Mouse (Mus musculus): ENCODE measurements around the gene Smg9.

Smg9 gene

DNA sequence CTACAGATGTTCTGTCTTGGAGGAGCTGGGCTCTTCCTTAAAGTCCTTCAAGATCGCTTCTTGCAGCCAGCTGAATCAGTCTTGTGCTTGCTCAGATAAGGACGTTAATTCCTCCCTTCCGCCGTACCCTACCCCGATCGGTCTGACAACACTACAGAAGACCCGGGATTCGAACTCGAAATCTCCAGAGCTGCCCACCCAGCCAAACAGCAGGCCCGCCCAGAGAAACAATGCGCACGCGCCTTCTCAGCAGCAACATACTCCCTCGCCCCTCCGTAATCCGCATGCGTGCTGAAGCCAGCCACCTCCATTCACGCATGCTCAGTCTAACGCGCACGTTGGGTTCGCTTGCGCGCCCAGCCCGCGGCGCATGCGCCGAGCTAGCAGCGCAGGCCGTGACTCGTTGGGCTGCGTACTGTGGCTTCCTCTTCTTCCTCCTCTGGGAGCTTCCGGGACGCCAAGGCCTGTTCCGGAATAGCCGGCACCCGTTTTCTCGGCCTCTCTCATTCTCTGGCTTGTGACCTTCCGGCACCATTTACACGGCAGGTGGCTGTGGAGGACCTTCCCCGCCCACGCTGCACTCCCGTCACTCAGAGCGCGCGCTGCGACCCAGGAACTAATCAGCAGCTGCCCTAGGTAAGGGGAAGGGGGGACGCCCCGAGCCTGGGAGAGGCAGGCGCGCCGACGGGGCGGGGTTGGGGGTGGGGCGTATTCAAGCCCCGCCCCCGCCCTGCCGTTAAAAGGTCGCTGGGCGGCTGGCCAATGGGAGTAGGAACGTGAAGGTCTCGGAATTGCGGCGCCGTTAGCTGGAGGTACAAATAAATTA is at the start of gene Smg9:
Gene Smg9 (plus strand): TSS at position 364 of the 826 bp plus-strand sequence.
- peak; percentile 99 for DNase-seq (ENCODE audit: low read depth)

- no peak for DNase-seq (ENCODE audit: low read depth)
These were observed 43.8 kb upstream of the Smg9 start for GRCm38 (mm10) chr7:24355646-24356045.

- DNase-seq (ENCODE audit: low read depth) = no peak
These were observed 43.3 kb upstream of the Smg9 start for GRCm38 (mm10) chr7:24356081-24356480.

GRCm38 (mm10) chr7:24357899-24358298 is 41.5 kb upstream of the Smg9 start:
- no peak for DNase-seq (ENCODE audit: low read depth)

DNA sequence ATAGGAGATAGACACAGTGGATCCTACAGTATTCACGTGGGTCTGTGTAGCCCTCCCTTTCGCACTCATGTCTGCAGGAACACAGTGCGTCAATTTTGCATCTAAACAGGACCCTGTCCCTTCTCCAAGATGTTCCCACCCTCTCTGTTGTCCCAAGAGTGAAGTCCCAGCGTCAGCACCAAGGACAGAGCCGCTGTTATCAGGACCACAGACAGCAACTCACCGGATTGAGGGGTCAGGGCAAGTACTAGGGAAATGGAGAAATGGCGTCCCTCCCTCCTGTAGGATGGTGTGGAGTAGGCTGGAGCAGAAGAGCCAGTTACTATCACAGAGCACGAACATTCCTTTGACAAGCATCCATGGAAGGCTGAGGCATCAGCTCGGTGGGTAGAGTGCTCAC is 40.1 kb upstream of the Smg9 start:
- peak; percentile 67 for DNase-seq (ENCODE audit: low read depth)

DNA sequence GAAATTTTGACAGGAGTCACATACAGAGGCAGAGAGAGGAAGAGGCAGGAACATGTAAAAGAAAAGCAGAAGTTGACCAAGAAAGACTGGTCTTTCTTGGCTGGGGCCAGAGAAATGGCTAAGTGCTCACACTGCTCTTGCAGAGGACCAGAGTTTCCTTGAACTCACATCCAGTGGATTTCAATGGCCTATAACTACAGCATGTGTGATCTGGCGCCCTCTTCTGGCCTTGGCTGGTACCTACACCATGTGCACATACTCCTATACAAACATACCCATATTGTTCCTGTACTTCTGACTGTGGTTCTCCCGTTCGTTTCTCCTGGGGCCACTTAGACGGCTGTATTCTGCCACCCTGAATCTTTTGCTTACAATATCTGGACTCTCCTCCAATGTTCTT is 38.4 kb upstream of the Smg9 start:
- DNase-seq (ENCODE audit: low read depth) = no peak

DNA sequence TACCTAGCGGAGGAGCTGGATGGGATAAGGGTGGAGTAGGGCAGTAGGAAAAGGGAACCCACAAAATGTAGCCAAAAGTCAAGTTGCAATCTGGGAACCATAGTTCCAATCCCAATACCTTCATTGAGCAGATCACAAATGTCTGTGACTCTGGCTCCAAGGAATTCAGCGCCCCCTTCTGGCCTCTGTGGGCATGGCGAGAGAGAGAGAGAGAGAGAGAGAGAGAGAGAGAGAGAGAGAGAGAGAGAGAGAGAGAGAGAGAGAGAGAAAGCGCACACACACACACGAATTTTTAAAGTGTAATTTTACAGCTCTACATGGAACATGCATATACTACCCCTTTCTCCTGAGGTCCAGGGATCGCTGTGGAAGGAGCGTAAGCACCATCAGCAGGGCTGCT is 36.2 kb upstream of the Smg9 start:
- DNase-seq (ENCODE audit: low read depth) = no peak

GRCm38 (mm10) chr7:24364827-24365226 is 34.6 kb upstream of the Smg9 start:
- peak; percentile 90 for DNase-seq (ENCODE audit: low read depth)

DNA sequence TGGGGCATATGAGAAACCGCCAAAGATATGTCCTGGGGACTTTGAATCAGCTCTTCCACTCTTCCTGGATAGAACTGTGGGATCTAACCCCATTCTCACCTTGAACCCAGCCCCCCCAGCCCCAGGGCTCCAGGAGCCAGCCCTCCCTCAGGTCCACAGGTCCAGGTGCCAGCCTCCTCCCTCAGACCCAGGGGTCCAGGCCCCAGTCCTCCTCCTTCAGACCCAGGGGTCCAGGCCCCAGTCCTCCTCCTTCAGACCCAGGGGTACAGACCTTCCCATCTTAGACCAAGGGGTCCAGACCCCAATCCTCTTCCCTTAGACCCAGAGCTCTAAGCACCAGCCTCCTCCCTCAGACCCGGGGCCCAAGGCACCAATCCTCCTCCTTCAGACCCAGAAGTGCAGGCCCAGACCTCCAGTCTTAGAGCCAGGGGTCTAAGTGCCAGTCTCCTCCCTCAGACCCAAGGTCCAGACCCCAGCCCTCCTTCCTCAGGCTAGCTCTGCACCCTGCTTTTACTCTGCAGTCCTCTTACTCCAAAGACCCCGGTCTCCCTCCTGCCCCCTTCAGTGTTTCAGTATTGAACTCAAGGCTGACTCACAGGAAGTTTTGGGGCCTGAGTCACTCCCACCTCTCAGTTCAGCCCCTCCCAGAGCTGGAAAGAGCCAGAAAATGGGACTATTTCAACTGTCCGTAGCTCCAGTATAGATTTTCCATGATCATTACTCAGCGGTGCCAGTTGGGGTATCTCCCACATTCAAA is 34.0 kb upstream of the Smg9 start:
- DNase-seq (ENCODE audit: low read depth) = no peak

- DNase-seq (ENCODE audit: low read depth) = no peak
These were observed 32.4 kb upstream of the Smg9 start for GRCm38 (mm10) chr7:24366716-24367632.

GRCm38 (mm10) chr7:24368226-24368625 is 31.2 kb upstream of the Smg9 start:
- DNase-seq (ENCODE audit: low read depth) = no peak

DNA sequence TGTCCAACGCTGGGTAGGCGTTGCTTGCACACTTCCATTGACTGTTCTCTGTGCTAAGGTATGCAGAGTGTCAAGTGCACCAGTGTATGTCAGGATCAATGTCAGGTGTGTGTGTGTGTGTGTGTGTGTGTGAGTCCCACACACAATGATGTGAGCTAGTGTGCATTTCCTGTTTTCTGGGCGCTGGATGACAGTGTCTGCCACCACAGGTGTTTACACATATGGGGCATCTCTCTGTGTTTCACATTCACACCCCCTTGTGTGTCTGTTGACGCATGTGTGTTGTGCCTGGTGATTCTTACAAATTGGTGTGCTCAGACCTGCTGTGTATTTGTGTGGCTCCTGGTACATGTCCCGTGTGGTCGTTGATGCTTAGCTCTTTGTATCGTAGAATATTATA is 30.5 kb upstream of the Smg9 start:
- no peak for DNase-seq (ENCODE audit: low read depth)

DNA sequence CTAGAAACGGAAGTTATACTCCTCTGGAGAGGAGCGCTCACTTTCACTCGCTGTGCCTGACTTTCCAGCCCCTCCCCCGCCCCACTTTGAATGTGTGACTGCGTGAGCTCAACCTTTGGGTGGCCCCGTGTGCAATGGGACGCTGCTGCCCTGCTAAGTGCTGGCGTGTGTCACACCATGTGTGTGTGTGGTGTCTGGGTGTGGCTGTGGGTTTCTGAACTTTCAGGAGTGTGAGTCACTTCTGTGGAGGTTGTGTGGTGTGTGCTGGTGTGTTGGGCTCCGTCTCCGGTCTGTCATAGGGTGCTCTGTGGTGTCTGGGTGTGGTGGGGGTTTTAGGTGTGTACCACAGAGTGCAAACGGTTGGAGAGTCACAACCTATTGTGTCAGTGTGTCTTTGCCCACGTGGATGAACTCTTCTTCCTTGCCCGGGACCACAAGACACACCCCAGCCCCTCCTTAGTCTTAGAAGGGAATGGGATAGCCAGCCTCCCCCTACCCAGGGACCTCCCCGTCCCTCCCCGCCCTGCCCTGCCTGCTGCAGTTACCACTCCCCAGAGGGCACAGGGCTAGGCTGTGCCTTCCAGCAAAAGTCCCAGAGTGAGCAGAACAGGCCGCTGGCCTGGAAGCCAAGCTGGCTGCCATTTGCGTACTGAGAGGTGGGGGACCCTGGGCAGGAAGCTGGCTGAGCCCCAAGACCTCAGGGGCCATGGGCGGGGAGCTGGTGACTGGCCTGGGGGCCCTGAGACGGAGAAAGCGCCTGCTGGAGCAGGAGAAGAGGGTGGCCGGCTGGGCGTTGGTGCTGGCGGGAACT is 29.5 kb upstream of the Smg9 start, which contains the start of gene Kcnn4:
Gene Kcnn4 (plus strand): TSS at position 533 of the 811 bp plus-strand sequence.
- peak; percentile 71 for DNase-seq (ENCODE audit: low read depth)

DNA sequence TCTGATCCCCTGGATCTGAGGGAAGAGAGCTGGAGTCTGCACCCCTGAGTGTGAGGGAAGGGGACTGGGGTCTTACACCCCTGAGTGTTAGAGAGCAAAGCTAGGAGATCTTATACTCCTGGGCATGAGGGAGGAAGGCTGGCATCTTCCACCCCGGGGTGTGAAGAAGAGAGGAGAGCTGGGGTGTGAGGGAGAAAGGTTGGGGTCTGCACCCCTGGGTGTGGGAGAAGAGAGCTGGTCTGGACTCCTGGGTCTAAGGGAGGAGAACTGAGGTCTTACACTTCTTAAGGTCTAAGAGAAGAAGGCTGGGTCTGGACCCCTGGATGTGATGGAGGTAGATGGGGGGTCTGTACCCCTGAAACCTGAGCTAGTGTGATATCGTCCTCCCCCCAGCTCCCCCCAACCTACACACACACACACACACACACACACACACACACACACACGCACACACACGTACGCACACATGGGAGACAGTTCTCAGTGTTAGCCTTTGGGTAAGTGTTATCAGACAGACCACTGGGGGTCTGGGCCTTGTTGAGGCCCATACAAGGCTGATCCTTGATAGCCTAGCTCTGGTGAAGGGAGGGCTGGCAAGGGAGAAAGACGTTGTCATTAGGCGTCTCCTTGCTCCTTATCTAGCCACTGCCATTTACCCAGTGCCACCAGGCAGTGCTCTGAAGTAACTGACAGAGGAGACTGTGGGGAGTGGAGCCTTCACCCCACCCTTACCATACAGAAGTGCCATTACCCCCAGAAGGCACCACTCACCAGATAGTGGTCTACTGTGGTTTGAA is 28.2 kb upstream of the Smg9 start:
- no peak for DNase-seq (ENCODE audit: low read depth)

- no peak for DNase-seq (ENCODE audit: low read depth)
These were observed 27.6 kb upstream of the Smg9 start for GRCm38 (mm10) chr7:24371809-24372145.

- no peak for DNase-seq (ENCODE audit: low read depth)
These were observed 27.1 kb upstream of the Smg9 start for GRCm38 (mm10) chr7:24372300-24372699.

- DNase-seq (ENCODE audit: low read depth) = no peak
These were observed 26.6 kb upstream of the Smg9 start for GRCm38 (mm10) chr7:24372786-24373185.

DNA sequence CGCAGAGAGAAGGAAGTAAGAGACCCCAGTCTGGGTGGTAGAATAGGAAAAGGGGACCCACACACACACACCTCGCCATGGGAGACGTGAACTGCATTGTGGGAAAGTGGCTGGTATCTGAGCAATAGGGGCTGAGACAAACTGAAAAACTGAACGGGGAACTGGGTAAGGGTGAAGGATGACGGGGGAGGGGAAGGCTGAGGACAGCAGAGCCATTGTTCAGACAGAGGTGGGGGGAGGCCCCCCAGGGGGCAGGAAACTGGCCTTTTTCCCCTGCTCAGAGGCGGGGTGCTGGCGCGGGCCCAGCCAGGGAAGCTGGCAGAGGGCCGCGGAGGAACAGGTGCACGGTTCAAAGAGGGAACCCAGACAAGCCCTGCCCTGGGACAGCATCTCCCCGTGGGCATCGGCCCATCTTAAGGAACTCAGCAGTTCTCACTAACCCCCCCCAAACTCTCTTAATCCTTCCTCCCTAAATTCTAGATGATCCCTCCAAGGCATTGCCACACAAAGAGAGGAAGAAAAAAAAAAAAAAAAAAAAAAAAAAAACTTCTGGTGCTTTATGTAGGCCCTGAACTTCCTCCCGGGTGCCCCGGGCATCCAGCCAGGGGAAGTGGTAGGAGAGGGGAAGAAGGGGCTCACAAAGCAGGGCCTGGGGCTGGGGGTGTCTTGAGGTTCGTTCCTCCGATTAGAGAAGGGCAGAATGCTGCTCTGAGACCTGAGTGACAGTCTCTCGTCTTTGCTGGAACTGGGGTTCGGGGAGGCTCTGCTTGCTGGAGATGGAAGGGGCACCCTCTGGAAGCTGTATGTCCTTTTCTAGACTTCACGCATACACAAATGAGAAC is 25.7 kb upstream of the Smg9 start:
- DNase-seq (ENCODE audit: low read depth) = no peak

DNA sequence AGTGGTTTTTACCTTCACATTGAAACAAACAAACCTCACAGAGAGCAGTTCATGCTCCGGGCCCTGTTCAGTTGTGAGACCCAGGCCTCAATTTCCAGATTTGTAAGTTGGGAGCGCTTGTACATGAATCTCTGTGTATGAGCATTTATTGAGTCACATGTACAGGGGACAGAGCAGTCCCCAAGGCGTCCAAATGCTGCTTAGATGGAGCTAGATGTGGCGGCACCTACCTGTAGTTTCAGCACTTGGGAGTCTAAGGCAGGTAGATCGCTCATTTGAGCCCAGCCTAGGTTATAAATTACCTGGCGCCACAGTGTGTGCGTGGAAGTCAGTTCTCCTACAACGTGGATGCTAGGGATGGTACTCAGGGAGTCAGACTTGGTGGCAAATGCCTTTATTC is 23.0 kb upstream of the Smg9 start:
- DNase-seq (ENCODE audit: low read depth) = no peak
